Mouse (Mus musculus) right cerebral cortex, postnatal 36 days (tissue): ENCODE data around the gene Supt3.

Source experiments
- DNase-seq, 2 experiments: peaks; one replicate each; pipeline ENCODE4 v3.0.0; 2022; ENCODE audit warnings: low spot score in 2 of 2, mixed read lengths in 1 of 2

Supt3 gene

GRCm38 (mm10) chr17:45053371-45053770 is 276.4 kb downstream of the Supt3 start:
- no peak for DNase-seq

GRCm38 (mm10) chr17:45054526-45054925 is 277.6 kb downstream of the Supt3 start:
- DNase-seq, result no peak

GRCm38 (mm10) chr17:45056894-45057293 is 279.9 kb downstream of the Supt3 start:
- DNase-seq, result no peak

- no peak for DNase-seq
Measured at GRCm38 (mm10) chr17:45057780-45058179, 280.8 kb downstream of the Supt3 start.

- no peak for DNase-seq
Measured at GRCm38 (mm10) chr17:45058566-45059363, 281.8 kb downstream of the Supt3 start.

GRCm38 (mm10) chr17:45063776-45064175 is 286.8 kb downstream of the Supt3 start:
- DNase-seq, result peak in 1 of 2 experiments; percentile 20

- DNase-seq, result no peak
Measured at GRCm38 (mm10) chr17:45065465-45065864, 288.5 kb downstream of the Supt3 start.

GRCm38 (mm10) chr17:45067441-45067840 is 290.5 kb downstream of the Supt3 start:
- DNase-seq, result no peak

GRCm38 (mm10) chr17:45068321-45068720 is 291.4 kb downstream of the Supt3 start:
- DNase-seq, result no peak

- no peak for DNase-seq
Measured at GRCm38 (mm10) chr17:45072495-45073347, 295.8 kb downstream of the Supt3 start.

GRCm38 (mm10) chr17:45073348-45073634 is 296.3 kb downstream of the Supt3 start:
- no peak for DNase-seq

GRCm38 (mm10) chr17:45073779-45074178 is 296.8 kb downstream of the Supt3 start:
- no peak for DNase-seq

GRCm38 (mm10) chr17:45076951-45077350 is 300.0 kb downstream of the Supt3 start:
- no peak for DNase-seq

GRCm38 (mm10) chr17:45077921-45078640 is 301.1 kb downstream of the Supt3 start:
- no peak for DNase-seq

GRCm38 (mm10) chr17:45081521-45081920 is 304.6 kb downstream of the Supt3 start:
- DNase-seq, result no peak

GRCm38 (mm10) chr17:45081955-45082475 is 305.1 kb downstream of the Supt3 start:
- DNase-seq, result no peak

GRCm38 (mm10) chr17:45086361-45086760 is 309.4 kb downstream of the Supt3 start:
- DNase-seq, result no peak

- no peak for DNase-seq
Measured at GRCm38 (mm10) chr17:45087022-45087421, 310.1 kb downstream of the Supt3 start.

GRCm38 (mm10) chr17:45101064-45101463 is 324.1 kb downstream of the Supt3 start:
- no peak for DNase-seq

GRCm38 (mm10) chr17:45115386-45115785 is 338.4 kb downstream of the Supt3 start:
- no peak for DNase-seq

- no peak for DNase-seq
Measured at GRCm38 (mm10) chr17:45118565-45119471, 341.9 kb downstream of the Supt3 start.
